ENCODE assay signal across 22 mouse cellular contexts in the genomic region with DNA sequence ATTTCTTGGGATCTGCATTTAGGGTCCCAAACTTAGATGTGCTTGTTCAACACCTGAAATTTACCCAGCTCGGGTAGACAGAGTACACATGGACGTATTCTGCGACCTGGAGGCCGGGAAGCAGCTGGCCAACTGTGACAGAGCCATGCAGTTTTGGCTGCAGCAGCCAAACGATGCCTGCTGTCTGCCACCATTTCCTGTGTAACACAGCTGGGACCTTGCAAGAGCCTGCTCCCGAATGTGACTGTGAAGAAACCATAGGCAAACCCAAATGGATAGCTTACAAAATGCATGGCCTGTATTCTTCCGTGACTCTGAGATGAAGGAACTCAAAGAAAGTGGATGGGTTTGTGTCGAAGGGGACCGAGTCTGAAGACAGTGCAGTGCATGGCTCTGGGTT. TPM values are rescaled to one million over a fixed set of nuclear protein-coding genes. Genes with fewer than 3 reads are reported as not detected.
DNase-seq lines count a peak whose midpoint lies in the region; ATAC-seq and TF ChIP-seq lines count a peak whose summit lies in the region.
"Had no signal": no experiment of that assay in that cellular context is flagged by ENCODE, and none has a peak within 500 bp of the region (broad histone marks: within the 10 kb centered on the region; RNA-seq: fewer than 3 reads in every experiment).

No protein-coding gene starts in this region.

- WGBS in heart, embryonic 10.5 days = 60% methylated on average over 9 of the region's 9 CpGs
- WGBS in neural tube, embryonic 13.5 days = 64% methylated on average over 9 of the region's 9 CpGs
- WGBS in forebrain, postnatal 0 days = 70% methylated on average over 9 of the region's 9 CpGs

- intact Hi-C loops in heart, postnatal 25 days (cut with DNase I) = no loop called here

- H3K4me3 ChIP-seq in heart, embryonic 10.5 days = no peak overlapping the region
- H3K4me3 ChIP-seq in neural tube, embryonic 13.5 days = no peak overlapping the region
- no peak overlapping the region for H3K4me3 ChIP-seq in forebrain, postnatal 0 days (ENCODE audit: low read depth, low read length)
- H3K4me3 ChIP-seq: forebrain, embryonic 13.5 days; heart, adult 2 months; hindbrain, embryonic 10.5 days; kidney, embryonic 15.5 days; limb, embryonic 15.5 days; liver, embryonic 15.5 days had no signal

- H3K27ac ChIP-seq in heart, embryonic 10.5 days = no peak overlapping the region
- H3K27ac ChIP-seq in neural tube, embryonic 13.5 days (replicated peaks) = 0 out of 2 replicates have a peak overlapping the region, but pooled peaks have one; percentile 18
- H3K27ac ChIP-seq in forebrain, postnatal 0 days (ENCODE audit: low read depth, low read length) = no peak overlapping the region
- H3K27ac ChIP-seq: forebrain, embryonic 13.5 days; heart, adult 2 months; hindbrain, embryonic 10.5 days; kidney, embryonic 15.5 days; limb, embryonic 15.5 days; liver, embryonic 15.5 days had no signal

- no peak for TF ChIP-seq CTCF in forebrain, postnatal 0 days (IDR thresholded peaks at IDR 0.05; ENCODE audit: low read depth)

- peaks cover 11% of the 10 kb centered on the region for H3K4me1 ChIP-seq in heart, embryonic 10.5 days
- peaks cover 11% of the 10 kb centered on the region for H3K4me1 ChIP-seq in neural tube, embryonic 13.5 days (replicated peaks)
- 0 out of 2 replicates have a peak, but pooled peaks cover 4% of the 10 kb centered on the region for H3K4me1 ChIP-seq in forebrain, postnatal 0 days (ENCODE audit: insufficient read depth)

- H3K9ac ChIP-seq in neural tube, embryonic 13.5 days = no peak overlapping the region
- no peak overlapping the region for H3K9ac ChIP-seq in forebrain, postnatal 0 days
- H3K9ac ChIP-seq: forebrain, embryonic 13.5 days; kidney, embryonic 15.5 days; limb, embryonic 15.5 days; liver, embryonic 15.5 days had no signal

- peaks cover 28% of the 10 kb centered on the region; the same call in 1 of the 2 replicates for H3K27me3 ChIP-seq in heart, embryonic 10.5 days (ENCODE audit: insufficient read depth, poor library complexity, severe bottlenecking)
- H3K27me3 ChIP-seq in neural tube, embryonic 13.5 days = no peaks in the 10 kb centered on the region; the same call in 1 of the 2 replicates
- H3K27me3 ChIP-seq in forebrain, postnatal 0 days (ENCODE audit: insufficient read depth, low read length) = no peaks in the 10 kb centered on the region
- H3K27me3 ChIP-seq: limb, embryonic 15.5 days; liver, embryonic 15.5 days had no signal

- H3K9me3 ChIP-seq in heart, embryonic 10.5 days = no peaks in the 10 kb centered on the region
- no peaks in the 10 kb centered on the region for H3K9me3 ChIP-seq in neural tube, embryonic 13.5 days
- no peaks in the 10 kb centered on the region for H3K9me3 ChIP-seq in forebrain, postnatal 0 days (ENCODE audit: low read length)
- H3K9me3 ChIP-seq: forebrain, embryonic 13.5 days; hindbrain, embryonic 10.5 days; kidney, embryonic 15.5 days; limb, embryonic 15.5 days; liver, embryonic 15.5 days had no signal

- H3K36me3 ChIP-seq in heart, embryonic 10.5 days = no peaks in the 10 kb centered on the region
- no peaks in the 10 kb centered on the region for H3K36me3 ChIP-seq in neural tube, embryonic 13.5 days
- H3K36me3 ChIP-seq in forebrain, postnatal 0 days (ENCODE audit: insufficient read depth) = no peaks in the 10 kb centered on the region
- H3K36me3 ChIP-seq: hindbrain, embryonic 10.5 days; kidney, embryonic 15.5 days; limb, embryonic 15.5 days; liver, embryonic 15.5 days had no signal

- peak; percentile 66 for DNase-seq in heart, embryonic 10.5 days (ENCODE audit: low spot score)
- DNase-seq in heart, postnatal 25 days (ENCODE audit: low spot score) = no peak
- no peak for DNase-seq in neural tube, embryonic 10.5 days (ENCODE audit: extremely low spot score, low spot score)
- peak; percentile 50 to 52 for DNase-seq in thymus, postnatal 10 days (ENCODE audit: low spot score in 2 of 2)
- DNase-seq in right cerebral cortex, adult 2 months (ENCODE audit: low spot score in 2 of 2) = no peak
- DNase-seq in forebrain, postnatal 0 days = no peak
- DNase-seq: adrenal gland, postnatal 25 days; B cell, adult 2 months; cerebellum, adult 11-12 months; cerebellum, postnatal 36 days; gastrocnemius, postnatal 14 days; heart, adult 2 months; kidney, postnatal 4 days; lung, postnatal 10 days; midbrain, embryonic 14.5 days; right cerebral cortex, postnatal 4 days had no signal

- no peak for ATAC-seq in neural tube, embryonic 13.5 days (ENCODE audit: low read depth)
- no peak for ATAC-seq in forebrain, postnatal 0 days
- ATAC-seq: forebrain, embryonic 13.5 days had no signal

- H3K4me2 ChIP-seq in neural tube, embryonic 13.5 days = no peak overlapping the region
- no peak overlapping the region for H3K4me2 ChIP-seq in forebrain, postnatal 0 days (ENCODE audit: low read depth)
- H3K4me2 ChIP-seq: forebrain, embryonic 13.5 days; kidney, embryonic 15.5 days; limb, embryonic 15.5 days; liver, embryonic 15.5 days had no signal

RNA-seq across cellular contexts. Expression of gene Zdhhc14, which starts 4.2 kb away (rescaled TPM):
- 1.2 and 1.6 TPM in 2 replicates for polyA plus RNA-seq in heart, embryonic 10.5 days (2016; fragmentation: Nextera tagmentation; extraction: Ambion mirVana)
- 1 to 10 TPM; 3.3 to 4.7 TPM for total RNA-seq in heart, postnatal 25 days (2021)
- 6.9 and 8.4 TPM in 2 replicates for polyA plus RNA-seq in neural tube, embryonic 13.5 days (2015; fragmentation: Nextera tagmentation; extraction: Ambion mirVana)
- 16.3 and 16.7 TPM in 2 replicates for total RNA-seq in forebrain, postnatal 0 days (2014; rRNA removed)
- polyA plus RNA-seq in forebrain, postnatal 0 days (2015; fragmentation: Nextera tagmentation; extraction: Ambion mirVana) = 6.7 and 9.9 TPM in 2 replicates

RNA-seq across cellular contexts. Expression of gene Tmem242, which starts 48.1 kb away (rescaled TPM):
- polyA plus RNA-seq in heart, embryonic 10.5 days (2016; fragmentation: Nextera tagmentation; extraction: Ambion mirVana) = 89.6 and 117 TPM in 2 replicates
- total RNA-seq in heart, postnatal 25 days (2021) = 100 to 1,000 TPM; 151 to 159 TPM
- 98.1 and 119 TPM in 2 replicates for polyA plus RNA-seq in neural tube, embryonic 13.5 days (2015; fragmentation: Nextera tagmentation; extraction: Ambion mirVana)
- total RNA-seq in forebrain, postnatal 0 days (2014; rRNA removed) = 96.4 and 180 TPM in 2 replicates
- polyA plus RNA-seq in forebrain, postnatal 0 days (2015; fragmentation: Nextera tagmentation; extraction: Ambion mirVana) = 122 and 123 TPM in 2 replicates

Comparison
In these comparisons a context has a peak if more than half of its experiments do, and no peak if none do; other contexts are left out.
1. DNase-seq: peak in heart, embryonic 10.5 days (single experiment) and thymus, postnatal 10 days (2 of 2); none in heart, postnatal 25 days (single experiment), neural tube, embryonic 10.5 days (single experiment), right cerebral cortex, adult 2 months (0 of 2) and forebrain, postnatal 0 days (single experiment).